Mouse (Mus musculus) naive thymus-derived CD4-positive, alpha-beta T cell, adult 2 months (primary cell): ENCODE measurements around the gene Polr3c.
"Not testable (repeated sequence)": the region's sequence is repeated elsewhere in the genome, so short reads cannot be mapped to it uniquely, and the experiment has no call there.

Source experiments
- DNase-seq: peaks from one replicate; pipeline ENCODE4 v3.0.0-alpha.2; 2011; ENCODE audit warnings: low read depth

Polr3c gene

DNA sequence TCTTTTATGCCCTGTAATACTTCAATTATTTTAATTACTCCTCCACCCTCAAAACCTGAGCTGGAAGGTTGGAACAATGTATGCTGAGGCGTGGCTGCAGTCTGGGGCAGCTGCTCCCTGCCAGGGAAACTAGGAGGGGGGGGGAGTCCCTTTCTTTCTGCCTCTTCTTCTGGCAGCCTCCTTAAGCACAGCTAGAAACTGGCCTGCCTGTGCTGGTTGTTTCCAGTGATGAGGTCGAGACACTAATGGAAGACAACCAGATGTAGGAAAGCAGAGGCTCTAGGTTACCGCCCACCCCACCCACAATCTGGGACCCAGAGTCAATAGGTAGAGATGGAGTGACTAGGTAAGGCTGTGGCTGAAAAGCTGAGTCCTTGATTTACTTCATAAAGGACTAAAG is 51.7 kb downstream of the Polr3c start:
- DNase-seq, result no peak

- DNase-seq, result peak; percentile 62
Observed at GRCm38 (mm10) chr3:96675171-96675570, 52.3 kb downstream of the Polr3c start.

- DNase-seq, result no peak
Observed at GRCm38 (mm10) chr3:96674442-96674841, 53.0 kb downstream of the Polr3c start.

DNA sequence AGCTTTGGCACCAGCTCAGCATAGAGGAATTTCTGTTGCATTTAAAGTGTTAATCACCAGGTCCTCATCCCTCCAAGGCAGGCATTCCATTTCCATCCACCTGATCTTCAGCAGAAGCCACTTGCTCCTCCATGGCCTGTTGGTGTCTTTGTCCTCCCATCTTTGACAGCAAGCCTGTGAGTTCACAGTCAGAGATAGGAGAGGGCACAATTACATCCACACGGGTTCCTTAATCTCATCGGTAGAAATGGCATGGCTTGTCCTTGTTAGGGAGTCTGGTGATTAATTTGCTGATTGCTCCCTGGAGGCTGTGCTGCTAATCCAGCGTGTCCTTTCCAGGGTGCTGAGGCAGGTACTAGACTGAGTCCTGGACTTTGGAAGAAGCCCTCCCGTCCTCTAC is 53.9 kb downstream of the Polr3c start:
- DNase-seq, result no peak

DNA sequence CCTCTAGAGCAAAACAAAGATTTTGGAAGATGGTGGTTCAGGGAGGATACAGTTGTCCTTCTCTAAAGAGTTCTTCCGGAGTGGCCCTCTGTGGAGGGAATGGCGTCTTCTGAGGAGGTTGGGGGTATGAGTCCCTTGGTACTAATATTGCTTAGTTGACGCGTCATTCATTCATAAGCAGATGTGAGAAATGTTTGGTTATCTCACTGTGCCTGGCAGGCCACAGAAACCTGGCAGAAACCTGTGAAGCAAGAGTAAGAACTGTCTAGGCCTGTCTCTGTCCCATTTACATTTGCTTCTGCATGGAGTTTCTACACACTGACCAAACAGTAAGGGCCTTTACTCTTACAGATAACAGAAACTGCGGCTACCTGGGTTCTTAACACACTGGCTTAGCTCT is 55.9 kb downstream of the Polr3c start:
- no peak for DNase-seq

- DNase-seq, result peak; percentile 92
Observed at GRCm38 (mm10) chr3:96669727-96670468, 57.5 kb downstream of the Polr3c start, which contains the start of gene Ankrd35. Gene Ankrd35, plus strand, starts transcription at chr3:96670131.

GRCm38 (mm10) chr3:96668424-96669067 is 58.9 kb downstream of the Polr3c start:
- peak; percentile 26 for DNase-seq

GRCm38 (mm10) chr3:96667316-96667715 is 60.1 kb downstream of the Polr3c start:
- DNase-seq, result peak; percentile 55

DNA sequence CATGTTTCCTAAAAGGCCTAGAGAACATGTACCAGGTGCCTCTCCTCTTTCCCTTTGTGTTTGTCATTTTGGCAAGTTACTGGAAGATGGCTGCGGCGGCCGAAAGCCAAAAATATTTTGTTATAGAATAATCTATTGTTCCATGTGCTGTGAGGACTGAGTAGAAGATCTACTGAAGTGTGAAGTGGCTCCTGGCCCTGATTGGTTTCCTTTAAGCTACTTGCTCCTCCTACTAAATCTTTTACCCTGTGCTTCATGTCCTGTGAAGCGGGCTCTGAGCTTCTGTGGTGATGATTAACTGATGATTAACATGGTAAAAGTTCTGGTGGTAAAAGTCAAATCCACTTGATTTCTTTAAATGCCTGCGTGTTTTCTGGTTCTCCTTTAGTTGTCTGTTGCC is 60.5 kb downstream of the Polr3c start:
- no peak for DNase-seq

GRCm38 (mm10) chr3:96665732-96666363 is 61.6 kb downstream of the Polr3c start:
- not testable (repeated sequence) for DNase-seq

- DNase-seq, result peak; percentile 81
Observed at GRCm38 (mm10) chr3:96663432-96664239, 63.8 kb downstream of the Polr3c start.

DNA sequence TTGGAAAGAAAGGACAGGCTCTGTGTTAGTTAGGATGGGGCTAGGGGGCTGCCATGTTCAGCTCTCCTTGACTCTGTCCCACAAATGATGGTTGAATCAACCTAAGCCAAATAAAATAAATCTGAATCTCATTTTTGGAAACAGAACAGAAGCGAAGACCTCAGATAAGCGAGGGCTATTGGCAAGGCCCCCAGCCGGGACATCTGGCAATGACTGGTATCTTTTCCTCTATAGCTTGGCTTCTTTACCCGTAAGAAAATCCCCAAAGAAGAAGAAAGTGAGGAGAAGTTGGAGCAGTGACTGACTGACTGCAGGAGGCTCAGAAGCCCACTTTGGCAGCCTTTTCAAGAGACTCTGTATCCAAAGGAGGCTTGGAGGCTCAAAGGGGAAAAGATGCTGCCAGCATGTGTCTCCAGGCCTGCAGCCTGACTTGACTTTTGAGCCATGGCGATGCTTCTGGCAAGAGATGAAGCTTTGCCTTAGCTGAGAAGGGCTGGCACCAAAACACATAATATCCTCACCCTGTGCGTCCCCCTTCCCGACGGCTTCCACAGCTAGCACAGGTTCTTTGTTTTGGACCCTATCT is 64.6 kb downstream of the Polr3c start:
- DNase-seq, result no peak
